Mouse (Mus musculus) G1E (cell line): ENCODE data around the gene Pilrb2.

ENCODE experiments used
- CTCF ChIP-seq: IDR thresholded peaks from 2 replicates; pipeline ENCODE4 v1.5.1; 2012; ENCODE audit warnings: low read depth, low read length, inconsistent platforms, mixed read lengths
- GATA1 ChIP-seq: IDR thresholded peaks from 2 replicates; pipeline ENCODE4 v1.6.1; 2012; ENCODE audit warnings: borderline replicate concordance, low read length, inconsistent platforms, mixed read lengths
- GATA2 ChIP-seq: IDR thresholded peaks from 2 replicates; pipeline ENCODE4 v1.6.1; 2012; ENCODE audit warnings: low read depth, low read length, inconsistent platforms, borderline replicate concordance
- POLR2AphosphoS5 ChIP-seq: IDR thresholded peaks from 2 replicates; pipeline ENCODE4 v1.6.1; 2012; ENCODE audit warnings: low read depth, low read length, inconsistent platforms; ENCODE audit not compliant: insufficient replicate concordance
- TAL1 ChIP-seq: conservative IDR thresholded peaks from 2 replicates; pipeline ENCODE4 v1.6.1; 2012; ENCODE audit warnings: low read depth, low read length, inconsistent platforms, mixed read lengths

DNA sequence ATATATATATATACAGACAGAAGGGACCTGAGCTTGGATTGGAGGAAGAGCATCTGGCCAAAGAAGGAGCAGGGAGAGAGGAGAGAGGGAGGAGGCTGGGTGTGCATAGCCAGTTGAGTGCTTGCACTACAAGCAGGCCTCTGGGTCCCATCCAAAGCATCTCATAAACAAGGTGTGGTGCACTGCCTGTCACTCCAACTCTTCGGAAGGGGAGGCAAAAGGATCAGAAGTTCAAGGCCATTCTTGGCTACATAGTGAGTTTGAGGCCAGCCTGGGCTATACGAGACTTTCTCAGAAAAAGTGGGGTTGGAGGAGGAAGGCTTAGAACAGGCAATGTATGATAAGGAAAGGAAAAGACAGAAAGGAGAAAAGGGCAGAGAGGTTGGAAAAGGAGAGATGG is 45.6 kb downstream of the Pilrb2 start:
- no peak for TF ChIP-seq CTCF
- TF ChIP-seq TAL1 = no peak
- no peak for TF ChIP-seq GATA1
- TF ChIP-seq POLR2AphosphoS5 = no peak
- TF ChIP-seq GATA2 = no peak
